Mouse (Mus musculus): Measurements from ENCODE around the gene Tmem199. TPM values are rescaled to one million over a fixed set of nuclear protein-coding genes. Genes with fewer than 3 reads are reported as not detected.

The Tmem199 gene
- polyA plus RNA-seq, 1 experiment from 2014 or later = 61.9 TPM

GRCm38 (mm10) chr11:78499004-78499403 lies 13.0 kb downstream of the Tmem199 start, which contains the start of gene Vtn:
Gene Vtn (plus strand): TSS chr11:78499091.
- peak within 1 kb of the TSS; percentile 57 for H3K27ac ChIP-seq (ENCODE audit: low read depth, low read length)
- no peak for ATAC-seq (replicated peaks; ENCODE audit: low FRiP score)

GRCm38 (mm10) chr11:78497544-78498522 lies 14.1 kb downstream of the Tmem199 start, which contains the start of gene Sarm1:
Gene Sarm1 (minus strand): TSS chr11:78497754.
- H3K27ac ChIP-seq (ENCODE audit: low read depth, low read length) = peak within 1 kb of the TSS; percentile 23; the same call in 1 of the 2 replicates
- peaks cover 7% of the 10 kb centered on the region for H3K4me1 ChIP-seq (replicated peaks; ENCODE audit: control insufficient read depth, insufficient read depth, low read length)
- WGBS = 3% methylated on average over 36 of the region's 36 CpGs
- H3K27me3 ChIP-seq (replicated peaks; ENCODE audit: control insufficient read depth, insufficient read depth, low read length) = peaks cover 57% of the 10 kb centered on the region
- peak within 1 kb of the TSS; percentile 93 for H3K4me2 ChIP-seq
- no peaks in the 10 kb centered on the region for H3K36me3 ChIP-seq (ENCODE audit: control insufficient read depth, insufficient read depth, low read length)
- H3K9ac ChIP-seq (ENCODE audit: low read depth, low read length) = peak within 1 kb of the TSS; percentile 25; the same call in 1 of the 2 replicates
- peak within 1 kb of the TSS; percentile 54 for H3K4me3 ChIP-seq (ENCODE audit: low read depth, low read length)
- ATAC-seq (replicated peaks; ENCODE audit: low FRiP score) = peak; percentile 93
- peak; percentile 92 for DNase-seq (ENCODE audit: low spot score)
- no peaks in the 10 kb centered on the region for H3K9me3 ChIP-seq (ENCODE audit: control insufficient read depth, low read length)

More at GRCm38 (mm10) chr11:78499004-78499403, 13.0 kb downstream of the Tmem199 start, which contains the start of gene Vtn:
- Histone ChIP-seq H3K4me2 (peak within 1 kb of the TSS; percentile 93), H3K4me3 (ENCODE audit: low read depth, low read length) (peak within 1 kb of the TSS; percentile 54), H3K36me3 (ENCODE audit: control insufficient read depth, insufficient read depth, low read length) (no peaks in the 10 kb centered on the region), H3K4me1 (replicated peaks; ENCODE audit: control insufficient read depth, insufficient read depth, low read length) (peaks cover 7% of the 10 kb centered on the region), H3K9ac (ENCODE audit: low read depth, low read length) (peak within 1 kb of the TSS; percentile 25; the same call in 1 of the 2 replicates), H3K9me3 (ENCODE audit: control insufficient read depth, low read length) (no peaks in the 10 kb centered on the region), H3K27me3 (replicated peaks; ENCODE audit: control insufficient read depth, insufficient read depth, low read length) (peaks cover 57% of the 10 kb centered on the region)
- 51% methylated on average over 7 of the region's 7 CpGs for WGBS
- DNase-seq (ENCODE audit: low spot score) = no peak

- peak overlapping the region; percentile 54 for H3K4me3 ChIP-seq (ENCODE audit: low read depth, low read length)
- 1% methylated on average over 44 of the region's 44 CpGs for WGBS
- H3K9me3 ChIP-seq (ENCODE audit: control insufficient read depth, low read length) = no peaks in the 10 kb centered on the region
- H3K4me1 ChIP-seq (replicated peaks; ENCODE audit: control insufficient read depth, insufficient read depth, low read length) = peaks cover 7% of the 10 kb centered on the region
- ATAC-seq (replicated peaks; ENCODE audit: low FRiP score) (no peak), DNase-seq (ENCODE audit: low spot score) (no peak)
- peak overlapping the region; percentile 93 for H3K4me2 ChIP-seq
- no peak overlapping the region for H3K9ac ChIP-seq (ENCODE audit: low read depth, low read length)
- H3K36me3 ChIP-seq (ENCODE audit: control insufficient read depth, insufficient read depth, low read length) = no peaks in the 10 kb centered on the region
- H3K27me3 ChIP-seq (replicated peaks; ENCODE audit: control insufficient read depth, insufficient read depth, low read length) = peaks cover 57% of the 10 kb centered on the region
- no peak overlapping the region for H3K27ac ChIP-seq (ENCODE audit: low read depth, low read length)
These were observed 14.9 kb downstream of the Tmem199 start for GRCm38 (mm10) chr11:78497071-78497541.

GRCm38 (mm10) chr11:78495904-78496303 lies 16.1 kb downstream of the Tmem199 start:
- H3K4me1 ChIP-seq (replicated peaks; ENCODE audit: control insufficient read depth, insufficient read depth, low read length) = peaks cover 7% of the 10 kb centered on the region
- no peak overlapping the region for H3K27ac ChIP-seq (ENCODE audit: low read depth, low read length)
- H3K9me3 ChIP-seq (ENCODE audit: control insufficient read depth, low read length) = no peaks in the 10 kb centered on the region
- H3K9ac ChIP-seq (ENCODE audit: low read depth, low read length) = no peak overlapping the region
- H3K27me3 ChIP-seq (replicated peaks; ENCODE audit: control insufficient read depth, insufficient read depth, low read length) = peaks cover 63% of the 10 kb centered on the region
- H3K4me3 ChIP-seq (ENCODE audit: low read depth, low read length) = no peak overlapping the region
- no peak overlapping the region for H3K4me2 ChIP-seq
- DNase-seq (ENCODE audit: low spot score) (no peak), ATAC-seq (replicated peaks; ENCODE audit: low FRiP score) (no peak)
- H3K36me3 ChIP-seq (ENCODE audit: control insufficient read depth, insufficient read depth, low read length) = no peaks in the 10 kb centered on the region
- 13% methylated on average over 6 of the region's 6 CpGs for WGBS

GRCm38 (mm10) chr11:78490781-78491241 lies 21.2 kb downstream of the Tmem199 start:
- no peak for DNase-seq (ENCODE audit: low spot score)
- Histone ChIP-seq H3K4me2 (peak overlapping the region; percentile 53), H3K27ac (ENCODE audit: low read depth, low read length) (no peak overlapping the region), H3K27me3 (replicated peaks; ENCODE audit: control insufficient read depth, insufficient read depth, low read length) (peaks cover 78% of the 10 kb centered on the region), H3K4me3 (ENCODE audit: low read depth, low read length) (peak overlapping the region; percentile 18), H3K9ac (ENCODE audit: low read depth, low read length) (no peak overlapping the region), H3K36me3 (ENCODE audit: control insufficient read depth, insufficient read depth, low read length) (no peaks in the 10 kb centered on the region), H3K4me1 (replicated peaks; ENCODE audit: control insufficient read depth, insufficient read depth, low read length) (no peaks in the 10 kb centered on the region), H3K9me3 (ENCODE audit: control insufficient read depth, low read length) (no peaks in the 10 kb centered on the region)
- 12% methylated on average over 48 of the region's 48 CpGs for WGBS
- no peak for ATAC-seq (replicated peaks; ENCODE audit: low FRiP score)

- DNase-seq (ENCODE audit: low spot score) (peak; percentile 68), ATAC-seq (replicated peaks; ENCODE audit: low FRiP score) (no peak; the same call in 1 of the 2 replicates)
- 2% methylated on average over 8 of the region's 8 CpGs for WGBS
- 0 out of 2 replicates have a peak overlapping the region, but pooled peaks have one; percentile 23 for H3K4me2 ChIP-seq
- no peaks in the 10 kb centered on the region for H3K4me1 ChIP-seq (replicated peaks; ENCODE audit: control insufficient read depth, insufficient read depth, low read length)
- no peak overlapping the region for H3K27ac ChIP-seq (ENCODE audit: low read depth, low read length)
- peaks cover 68% of the 10 kb centered on the region for H3K27me3 ChIP-seq (replicated peaks; ENCODE audit: control insufficient read depth, insufficient read depth, low read length)
- no peak overlapping the region for H3K4me3 ChIP-seq (ENCODE audit: low read depth, low read length)
- H3K9ac ChIP-seq (ENCODE audit: low read depth, low read length) = no peak overlapping the region
- no peaks in the 10 kb centered on the region for H3K9me3 ChIP-seq (ENCODE audit: control insufficient read depth, low read length)
- H3K36me3 ChIP-seq (ENCODE audit: control insufficient read depth, insufficient read depth, low read length) = no peaks in the 10 kb centered on the region
These were observed 23.8 kb downstream of the Tmem199 start for GRCm38 (mm10) chr11:78488168-78488567.

- 41% methylated on average over 7 of the region's 7 CpGs for WGBS
- H3K4me3 ChIP-seq (ENCODE audit: low read depth, low read length) = no peak overlapping the region
- H3K4me2 ChIP-seq = no peak overlapping the region
- H3K27ac ChIP-seq (ENCODE audit: low read depth, low read length) = no peak overlapping the region
- ATAC-seq (replicated peaks; ENCODE audit: low FRiP score) = no peak
- H3K9ac ChIP-seq (ENCODE audit: low read depth, low read length) = no peak overlapping the region
- no peaks in the 10 kb centered on the region for H3K9me3 ChIP-seq (ENCODE audit: control insufficient read depth, low read length)
- no peak for DNase-seq (ENCODE audit: low spot score)
- H3K4me1 ChIP-seq (replicated peaks; ENCODE audit: control insufficient read depth, insufficient read depth, low read length) = no peaks in the 10 kb centered on the region
- no peaks in the 10 kb centered on the region for H3K36me3 ChIP-seq (ENCODE audit: control insufficient read depth, insufficient read depth, low read length)
- peaks cover 40% of the 10 kb centered on the region for H3K27me3 ChIP-seq (replicated peaks; ENCODE audit: control insufficient read depth, insufficient read depth, low read length)
These were observed 28.3 kb downstream of the Tmem199 start for GRCm38 (mm10) chr11:78483639-78484038.

- DNase-seq (ENCODE audit: low spot score) = no peak
- Histone ChIP-seq H3K9me3 (ENCODE audit: control insufficient read depth, low read length) (no peaks in the 10 kb centered on the region), H3K4me2 (no peak overlapping the region), H3K27ac (ENCODE audit: low read depth, low read length) (no peak overlapping the region), H3K4me1 (replicated peaks; ENCODE audit: control insufficient read depth, insufficient read depth, low read length) (no peaks in the 10 kb centered on the region), H3K9ac (ENCODE audit: low read depth, low read length) (no peak overlapping the region), H3K36me3 (ENCODE audit: control insufficient read depth, insufficient read depth, low read length) (no peaks in the 10 kb centered on the region), H3K4me3 (ENCODE audit: low read depth, low read length) (no peak overlapping the region), H3K27me3 (replicated peaks; ENCODE audit: control insufficient read depth, insufficient read depth, low read length) (no peaks in the 10 kb centered on the region)
- 57% methylated on average over 3 of the region's 3 CpGs for WGBS
- ATAC-seq (replicated peaks; ENCODE audit: low FRiP score) = no peak
These were observed 36.7 kb downstream of the Tmem199 start for GRCm38 (mm10) chr11:78475289-78475688.

Measured in liver, embryonic 11.5 days (tissue).